Mouse (Mus musculus): Measurements from ENCODE around the gene CN725425. TPM values are rescaled to one million over a fixed set of nuclear protein-coding genes. Genes with fewer than 3 reads are reported as not detected.
A peak's percentile ranks its signal among the peaks of the same experiment; 100 is the strongest.

Gene CN725425
- polyA plus RNA-seq, 1 experiment from 2014 or later, result not detected

- Histone ChIP-seq H3K36me3 (no peaks in the 10 kb centered on the region), H3K4me1 (no peaks in the 10 kb centered on the region), H3K27ac (no peak overlapping the region), H3K9ac (no peak overlapping the region), H3K27me3 (replicated peaks) (no peaks in the 10 kb centered on the region), H3K4me3 (no peak overlapping the region), H3K9me3 (no peaks in the 10 kb centered on the region), H3K4me2 (replicated peaks) (no peak overlapping the region)
- WGBS, result 88% methylated on average over 3 of the region's 3 CpGs
- ATAC-seq (ENCODE audit: low FRiP score, low read depth), result no peak
Measured at GRCm38 (mm10) chr15:91240683-91241335, 41.5 kb downstream of the CN725425 start.

- Histone ChIP-seq H3K4me2 (replicated peaks) (no peak overlapping the region), H3K4me1 (no peaks in the 10 kb centered on the region), H3K4me3 (no peak overlapping the region), H3K36me3 (no peaks in the 10 kb centered on the region), H3K27me3 (replicated peaks) (no peaks in the 10 kb centered on the region), H3K9ac (no peak overlapping the region), H3K9me3 (no peaks in the 10 kb centered on the region), H3K27ac (no peak overlapping the region)
- WGBS, result 77% methylated on average over 6 of the region's 6 CpGs
- ATAC-seq (ENCODE audit: low FRiP score, low read depth), result no peak
Measured at GRCm38 (mm10) chr15:91250815-91251214, 51.5 kb downstream of the CN725425 start.

- H3K4me3 ChIP-seq, result no peak overlapping the region
- no peaks in the 10 kb centered on the region for H3K27me3 ChIP-seq (replicated peaks)
- no peak for ATAC-seq (ENCODE audit: low FRiP score, low read depth)
- no peaks in the 10 kb centered on the region for H3K36me3 ChIP-seq
- H3K4me1 ChIP-seq, result no peaks in the 10 kb centered on the region
- 74% methylated on average over 9 of the region's 9 CpGs for WGBS
- no peak overlapping the region for H3K9ac ChIP-seq
- H3K4me2 ChIP-seq (replicated peaks), result no peak overlapping the region
- no peaks in the 10 kb centered on the region for H3K9me3 ChIP-seq
- no peak overlapping the region for H3K27ac ChIP-seq
Measured at GRCm38 (mm10) chr15:91251544-91252408, 52.5 kb downstream of the CN725425 start.

GRCm38 (mm10) chr15:91252956-91253355 lies 53.7 kb downstream of the CN725425 start:
- Histone ChIP-seq H3K9me3 (no peaks in the 10 kb centered on the region), H3K4me2 (replicated peaks) (no peak overlapping the region), H3K27ac (no peak overlapping the region), H3K4me3 (no peak overlapping the region), H3K36me3 (no peaks in the 10 kb centered on the region), H3K4me1 (no peaks in the 10 kb centered on the region), H3K9ac (no peak overlapping the region), H3K27me3 (replicated peaks) (no peaks in the 10 kb centered on the region)
- ATAC-seq (ENCODE audit: low FRiP score, low read depth), result no peak
- WGBS, result 63% methylated on average over 8 of the region's 8 CpGs

GRCm38 (mm10) chr15:91255308-91255707 lies 56.0 kb downstream of the CN725425 start:
- ATAC-seq (ENCODE audit: low FRiP score, low read depth), result no peak
- no peak overlapping the region for H3K27ac ChIP-seq
- WGBS, result 88% methylated on average over 2 of the region's 2 CpGs

GRCm38 (mm10) chr15:91257140-91257539 lies 57.8 kb downstream of the CN725425 start:
- H3K4me2 ChIP-seq (replicated peaks), result no peak overlapping the region
- H3K27ac ChIP-seq, result no peak overlapping the region
- H3K36me3 ChIP-seq, result no peaks in the 10 kb centered on the region
- H3K4me3 ChIP-seq, result no peak overlapping the region
- ATAC-seq (ENCODE audit: low FRiP score, low read depth), result no peak
- no peaks in the 10 kb centered on the region for H3K4me1 ChIP-seq
- no peaks in the 10 kb centered on the region for H3K9me3 ChIP-seq
- no peak overlapping the region for H3K9ac ChIP-seq
- WGBS, result 82% methylated on average over 11 of the region's 11 CpGs
- no peaks in the 10 kb centered on the region for H3K27me3 ChIP-seq (replicated peaks)

More at GRCm38 (mm10) chr15:91255308-91255707, 56.0 kb downstream of the CN725425 start:
- Histone ChIP-seq H3K9ac (no peak overlapping the region), H3K4me2 (replicated peaks) (no peak overlapping the region), H3K27me3 (replicated peaks) (no peaks in the 10 kb centered on the region), H3K4me1 (no peaks in the 10 kb centered on the region), H3K4me3 (no peak overlapping the region), H3K9me3 (no peaks in the 10 kb centered on the region), H3K36me3 (no peaks in the 10 kb centered on the region)

GRCm38 (mm10) chr15:91260578-91260977 lies 61.3 kb downstream of the CN725425 start:
- H3K27me3 ChIP-seq (replicated peaks), result no peaks in the 10 kb centered on the region
- no peaks in the 10 kb centered on the region for H3K9me3 ChIP-seq
- H3K4me1 ChIP-seq, result no peaks in the 10 kb centered on the region
- H3K36me3 ChIP-seq, result no peaks in the 10 kb centered on the region
- no peak overlapping the region for H3K27ac ChIP-seq
- no peak overlapping the region for H3K9ac ChIP-seq
- no peak overlapping the region for H3K4me3 ChIP-seq
- no peak overlapping the region for H3K4me2 ChIP-seq (replicated peaks)
- ATAC-seq (ENCODE audit: low FRiP score, low read depth), result peak; percentile 37; the same call in 1 of the 2 replicates
- 67% methylated on average over 5 of the region's 5 CpGs for WGBS

- no peak for ATAC-seq (ENCODE audit: low FRiP score, low read depth)
- Histone ChIP-seq H3K9ac (no peak overlapping the region), H3K4me3 (no peak overlapping the region), H3K4me1 (no peaks in the 10 kb centered on the region), H3K4me2 (replicated peaks) (no peak overlapping the region), H3K27me3 (replicated peaks) (no peaks in the 10 kb centered on the region), H3K36me3 (no peaks in the 10 kb centered on the region), H3K27ac (no peak overlapping the region), H3K9me3 (no peaks in the 10 kb centered on the region)
- WGBS, result 88% methylated on average over 1 of the region's 1 CpGs
Measured at GRCm38 (mm10) chr15:91263926-91264325, 64.6 kb downstream of the CN725425 start.

- ATAC-seq (ENCODE audit: low FRiP score, low read depth), result no peak
- H3K9me3 ChIP-seq, result no peaks in the 10 kb centered on the region
- 81% methylated on average over 4 of the region's 4 CpGs for WGBS
- no peaks in the 10 kb centered on the region for H3K36me3 ChIP-seq
- H3K9ac ChIP-seq, result no peak overlapping the region
- H3K27me3 ChIP-seq (replicated peaks), result no peaks in the 10 kb centered on the region
- H3K27ac ChIP-seq, result no peak overlapping the region
- no peaks in the 10 kb centered on the region for H3K4me1 ChIP-seq
- H3K4me2 ChIP-seq (replicated peaks), result no peak overlapping the region
- H3K4me3 ChIP-seq, result no peak overlapping the region
Measured at GRCm38 (mm10) chr15:91268532-91268931, 69.2 kb downstream of the CN725425 start.

GRCm38 (mm10) chr15:91275961-91276360 lies 76.7 kb downstream of the CN725425 start:
- no peak overlapping the region for H3K4me2 ChIP-seq (replicated peaks)
- no peaks in the 10 kb centered on the region for H3K9me3 ChIP-seq
- no peaks in the 10 kb centered on the region for H3K27me3 ChIP-seq (replicated peaks)
- no peak overlapping the region for H3K4me3 ChIP-seq
- H3K9ac ChIP-seq, result no peak overlapping the region
- 78% methylated on average over 3 of the region's 3 CpGs for WGBS
- no peak for ATAC-seq (ENCODE audit: low FRiP score, low read depth)
- no peaks in the 10 kb centered on the region for H3K36me3 ChIP-seq
- H3K4me1 ChIP-seq, result no peaks in the 10 kb centered on the region
- no peak overlapping the region for H3K27ac ChIP-seq

- no peak for ATAC-seq (ENCODE audit: low FRiP score, low read depth)
- H3K36me3 ChIP-seq, result no peaks in the 10 kb centered on the region
- H3K4me1 ChIP-seq, result no peaks in the 10 kb centered on the region
- WGBS, result 90% methylated on average over 5 of the region's 5 CpGs
- H3K4me2 ChIP-seq (replicated peaks), result no peak overlapping the region
- H3K9me3 ChIP-seq, result no peaks in the 10 kb centered on the region
- no peak overlapping the region for H3K27ac ChIP-seq
- no peak overlapping the region for H3K4me3 ChIP-seq
- no peak overlapping the region for H3K9ac ChIP-seq
- no peaks in the 10 kb centered on the region for H3K27me3 ChIP-seq (replicated peaks)
Measured at GRCm38 (mm10) chr15:91279571-91279970, 80.3 kb downstream of the CN725425 start.

- Histone ChIP-seq H3K36me3 (no peaks in the 10 kb centered on the region), H3K9me3 (no peaks in the 10 kb centered on the region), H3K27me3 (replicated peaks) (no peaks in the 10 kb centered on the region), H3K4me1 (no peaks in the 10 kb centered on the region), H3K4me3 (no peak overlapping the region), H3K4me2 (replicated peaks) (no peak overlapping the region), H3K27ac (no peak overlapping the region), H3K9ac (no peak overlapping the region)
- 89% methylated on average over 5 of the region's 5 CpGs for WGBS
- no peak for ATAC-seq (ENCODE audit: low FRiP score, low read depth)
Measured at GRCm38 (mm10) chr15:91281521-91281920, 82.2 kb downstream of the CN725425 start.

Measured in neural tube, embryonic 12.5 days (tissue).